Mouse (Mus musculus) midbrain, postnatal 0 days (tissue): ENCODE results near the gene Cntn1. TPM values are rescaled to one million over a fixed set of nuclear protein-coding genes. Genes with fewer than 3 reads are reported as not detected.

Experiments
- ATAC-seq: fragments of 200-750 bp; cut with Nextera tagmentation; 2 replicates; pipeline ENCODE4 v1.8.0; 2017; ENCODE audit warnings: moderate number of reproducible peaks, mild to moderate bottlenecking, moderate TSS enrichment, moderate library complexity; ENCODE audit not compliant: low FRiP score
- DNase-seq: peaks from one replicate; pipeline ENCODE4 v3.0.0-alpha.2; 2015; ENCODE audit warnings: low spot score
- H3K27ac ChIP-seq: fragments of 300-500 bp; sonication (generic); 2 replicates; pipeline ENCODE4 v1.5.1; 2014; ENCODE audit warnings: low read depth, mild to moderate bottlenecking, low read length, mixed read lengths
- H3K27me3 ChIP-seq: fragments of 300-500 bp; sonication (generic); 2 replicates; pipeline ENCODE4 v1.6.1; 2014; ENCODE audit warnings: low read length, control low read depth, mixed read lengths; ENCODE audit not compliant: insufficient read depth
- H3K36me3 ChIP-seq: fragments of 300-500 bp; sonication (generic); 2 replicates; pipeline ENCODE4 v1.6.1; 2014; ENCODE audit warnings: low read length, control low read depth, mixed read lengths; ENCODE audit not compliant: insufficient read depth
- H3K4me1 ChIP-seq: fragments of 300-500 bp; sonication (generic); 2 replicates; pipeline ENCODE4 v1.6.1; 2014; ENCODE audit warnings: mild to moderate bottlenecking, control low read depth, antibody characterized with exemption, low read length, mixed read lengths; ENCODE audit not compliant: insufficient read depth
- H3K4me2 ChIP-seq: fragments of 300-500 bp; sonication (generic); 2 replicates; pipeline ENCODE4 v1.6.1; 2014; ENCODE audit warnings: low read depth, mild to moderate bottlenecking, low read length, mixed read lengths; ENCODE audit not compliant: poor library complexity, severe bottlenecking
- H3K4me3 ChIP-seq: fragments of 300-500 bp; sonication (generic); 2 replicates; pipeline ENCODE4 v1.5.1; 2014; ENCODE audit warnings: low read depth, mild to moderate bottlenecking, low read length, moderate library complexity
- H3K9ac ChIP-seq: fragments of 300-500 bp; sonication (generic); replicated peaks from 2 replicates; pipeline ENCODE4 v1.6.1; 2014; ENCODE audit warnings: mild to moderate bottlenecking, low read length, moderate library complexity, mixed read lengths; ENCODE audit not compliant: poor library complexity, severe bottlenecking
- H3K9me3 ChIP-seq: fragments of 300-500 bp; sonication (generic); 2 replicates; pipeline ENCODE4 v1.6.1; 2016; ENCODE audit warnings: low read length, control low read depth
- CTCF ChIP-seq: IDR thresholded peaks from 2 replicates; pipeline ENCODE4 v1.5.1; 2016; ENCODE audit warnings: antibody characterized with exemption, mild to moderate bottlenecking
- WGBS: fragments of 180-500 bp; shearing (Covaris S2); extraction: QIAGEN DNeasy Blood & Tissue Kit; methylation state at CpG from one replicate; pipeline ENCODE4 v1.1.7; 2014; 5-methylcytosine and 5-hydroxymethylcytosine counted together
- polyA plus RNA-seq: library from polyadenylated mRNA; unstranded; fragments of >200 nt; fragmentation: Nextera tagmentation; extraction: Ambion mirVana; gene quantifications from 2 replicates; pipeline ENCODE4 v1.2.1, GENCODE M21; 2015
- total RNA-seq: library from RNA; depleted of rRNA; stranded (reverse); fragments of >200 nt; gene quantifications from 2 replicates; pipeline ENCODE4 v1.2.3, GENCODE M21; 2014

The Cntn1 gene
- total and polyA plus RNA-seq, 2 experiments from 2014 or later: 153 to 300 TPM

DNA sequence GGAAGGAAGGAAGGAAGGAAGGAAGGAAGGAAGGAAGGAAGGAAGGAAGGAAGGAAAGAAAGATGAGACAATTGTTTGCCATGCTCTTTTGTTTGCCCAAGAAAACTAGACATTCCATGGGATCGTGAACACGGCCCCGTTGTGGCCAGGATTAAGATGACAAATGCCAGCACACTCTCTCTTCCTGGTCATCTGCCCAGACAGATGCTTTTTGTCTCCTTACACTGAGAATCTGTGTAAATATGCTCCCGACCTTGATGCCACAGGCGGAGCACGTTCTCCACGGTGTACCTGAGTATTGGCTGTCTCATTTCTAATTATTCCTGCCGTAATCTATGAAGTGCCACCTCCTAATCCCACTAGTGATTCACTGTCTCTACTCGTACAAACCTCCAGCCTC is 51.0 kb downstream of the Cntn1 start:
- Histone ChIP-seq H3K36me3 (no peaks in the 10 kb centered on the region), H3K9me3 (no peaks in the 10 kb centered on the region), H3K4me3 (no peak overlapping the region), H3K27me3 (no peaks in the 10 kb centered on the region), H3K27ac (no peak overlapping the region), H3K4me2 (no peak overlapping the region), H3K9ac (no peak overlapping the region), H3K4me1 (no peaks in the 10 kb centered on the region)
- DNase-seq (no peak), ATAC-seq (no peak)
- WGBS: 57% methylated on average over 9 of the region's 9 CpGs
- no peak for TF ChIP-seq CTCF

DNA sequence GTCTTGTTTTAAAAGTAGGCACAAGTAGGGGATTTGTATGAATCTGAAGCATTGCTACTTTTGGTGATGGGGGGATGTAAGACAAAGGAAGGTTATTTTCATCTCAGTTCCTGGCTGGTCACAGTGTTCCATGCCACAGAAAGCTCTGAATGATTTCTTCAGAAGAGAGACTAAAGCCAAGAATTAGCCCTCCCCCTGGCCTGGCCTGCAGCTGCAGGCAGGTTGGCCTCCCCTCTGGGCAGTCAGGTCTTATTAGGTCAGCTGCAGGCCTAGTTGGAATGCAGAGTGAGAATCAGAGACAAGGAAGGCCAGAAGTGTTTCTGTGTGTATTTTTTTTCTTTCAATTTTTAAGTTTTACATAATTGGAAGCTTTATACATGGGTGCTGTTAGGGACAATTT is 61.5 kb downstream of the Cntn1 start:
- H3K4me3 ChIP-seq: no peak overlapping the region
- H3K9me3 ChIP-seq: no peaks in the 10 kb centered on the region
- TF ChIP-seq CTCF: no peak
- no peak overlapping the region for H3K27ac ChIP-seq
- H3K27me3 ChIP-seq: no peaks in the 10 kb centered on the region
- no peak overlapping the region for H3K4me2 ChIP-seq
- no peak overlapping the region for H3K9ac ChIP-seq
- no peaks in the 10 kb centered on the region for H3K36me3 ChIP-seq
- H3K4me1 ChIP-seq: no peaks in the 10 kb centered on the region
- no peak for ATAC-seq
- no peak for DNase-seq

DNA sequence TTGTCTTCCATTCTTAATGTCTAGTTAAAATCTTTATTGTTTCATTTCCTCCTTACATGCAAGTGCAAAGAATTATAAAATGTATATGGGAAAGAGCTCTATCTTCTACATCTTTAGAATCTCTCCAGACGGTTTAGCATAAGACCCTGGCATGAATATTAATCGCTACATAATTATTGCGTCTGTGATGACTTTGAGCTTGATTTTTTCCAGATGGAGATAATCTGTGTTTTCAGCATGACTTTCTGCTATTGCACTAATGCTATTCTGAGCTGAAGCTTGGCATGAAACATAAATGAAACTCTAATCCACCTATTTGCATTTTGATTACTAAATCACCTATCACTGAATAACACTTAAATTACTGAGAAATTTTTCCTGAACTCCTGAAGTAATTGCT is 82.0 kb downstream of the Cntn1 start:
- 59% methylated on average over 3 of the region's 3 CpGs for WGBS
- no peaks in the 10 kb centered on the region for H3K27me3 ChIP-seq

DNA sequence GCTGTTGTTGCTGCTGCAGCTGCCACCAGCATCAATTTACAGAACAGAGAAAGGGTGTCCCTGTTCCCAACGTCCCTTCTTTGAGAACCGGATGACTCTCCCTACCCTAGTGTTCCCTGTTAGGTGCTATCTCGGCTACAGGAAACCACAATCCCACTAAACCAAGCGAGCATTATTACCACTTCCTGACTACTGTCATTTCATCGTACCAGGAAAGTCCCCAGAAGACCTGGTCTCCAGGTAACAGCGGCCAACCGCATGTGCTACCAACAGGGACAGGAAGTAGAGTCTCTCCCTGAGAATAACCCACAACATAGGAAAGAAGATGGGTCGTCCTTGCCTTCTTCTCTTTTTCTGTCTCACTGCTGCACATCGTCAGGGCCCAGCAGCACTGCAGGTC is 83.3 kb downstream of the Cntn1 start:
- H3K4me1 ChIP-seq: no peaks in the 10 kb centered on the region
- ATAC-seq: no peak
- 81% methylated on average over 9 of the region's 9 CpGs for WGBS

More for the DNA sequence above, 82.0 kb downstream of the Cntn1 start:
- Histone ChIP-seq H3K9me3 (no peaks in the 10 kb centered on the region), H3K4me3 (no peak overlapping the region), H3K4me2 (no peak overlapping the region), H3K27ac (no peak overlapping the region), H3K9ac (no peak overlapping the region), H3K36me3 (no peaks in the 10 kb centered on the region), H3K4me1 (no peaks in the 10 kb centered on the region)
- ATAC-seq (no peak), DNase-seq (no peak)
- no peak for TF ChIP-seq CTCF

DNA sequence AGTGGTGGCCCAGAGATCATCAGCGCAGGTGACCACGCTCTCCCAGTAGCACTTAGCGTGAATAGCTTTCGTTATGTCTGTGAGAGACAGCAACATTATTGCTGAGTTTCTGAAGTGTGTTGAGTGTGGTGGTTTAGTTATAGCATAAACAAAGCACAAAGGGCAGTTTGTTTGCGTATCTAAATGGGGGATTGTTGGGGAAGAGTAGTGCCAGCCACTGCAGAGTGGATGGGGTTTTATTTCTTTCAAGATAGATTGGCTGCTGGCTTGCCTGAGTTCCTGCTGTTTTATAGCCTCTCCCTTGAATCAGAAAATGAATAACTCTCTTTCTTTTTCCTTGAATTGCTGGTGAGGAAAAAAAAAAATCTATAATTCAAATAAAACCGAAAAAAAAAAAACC is 86.1 kb downstream of the Cntn1 start:
- no peaks in the 10 kb centered on the region for H3K27me3 ChIP-seq
- WGBS: 74% methylated on average over 6 of the region's 6 CpGs
- H3K4me2 ChIP-seq: no peak overlapping the region
- no peak overlapping the region for H3K9ac ChIP-seq
- no peaks in the 10 kb centered on the region for H3K36me3 ChIP-seq
- peaks cover 3% of the 10 kb centered on the region; the same call in 1 of the 2 replicates for H3K4me1 ChIP-seq
- DNase-seq (peak; percentile 49), ATAC-seq (no peak)
- no peak overlapping the region for H3K4me3 ChIP-seq
- TF ChIP-seq CTCF: no peak
- no peaks in the 10 kb centered on the region for H3K9me3 ChIP-seq
- H3K27ac ChIP-seq: no peak overlapping the region

More for the DNA sequence above, 83.3 kb downstream of the Cntn1 start:
- Histone ChIP-seq H3K4me3 (no peak overlapping the region), H3K36me3 (no peaks in the 10 kb centered on the region), H3K9ac (no peak overlapping the region), H3K27ac (no peak overlapping the region), H3K27me3 (no peaks in the 10 kb centered on the region), H3K4me2 (no peak overlapping the region), H3K9me3 (no peaks in the 10 kb centered on the region)
- no peak for DNase-seq
- no peak for TF ChIP-seq CTCF

DNA sequence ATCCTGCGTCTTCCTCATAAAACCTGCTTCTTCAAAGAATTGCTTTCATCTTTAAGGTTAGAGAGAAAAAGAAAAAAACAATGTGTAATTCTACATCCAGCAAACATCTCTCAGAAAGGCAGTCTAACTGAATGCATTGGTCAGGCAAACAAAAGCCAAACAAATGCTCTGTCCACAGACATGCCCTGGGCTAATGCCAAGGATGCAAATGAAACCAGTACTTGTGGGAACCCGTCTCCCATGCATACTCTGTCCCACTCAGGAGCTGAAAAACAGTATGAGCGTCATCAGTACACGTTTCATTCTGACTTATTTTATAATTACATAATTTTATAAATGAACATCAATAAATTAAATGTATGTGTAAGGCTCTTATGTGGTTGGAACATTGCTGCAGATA is 91.0 kb downstream of the Cntn1 start:
- Histone ChIP-seq H3K4me3 (no peak overlapping the region), H3K9ac (no peak overlapping the region), H3K36me3 (no peaks in the 10 kb centered on the region), H3K4me1 (peaks cover 3% of the 10 kb centered on the region; the same call in 1 of the 2 replicates), H3K27me3 (no peaks in the 10 kb centered on the region), H3K27ac (no peak overlapping the region), H3K4me2 (no peak overlapping the region), H3K9me3 (no peaks in the 10 kb centered on the region)
- DNase-seq (peak; percentile 44), ATAC-seq (no peak)
- no peak for TF ChIP-seq CTCF
- WGBS: 56% methylated on average over 4 of the region's 4 CpGs

DNA sequence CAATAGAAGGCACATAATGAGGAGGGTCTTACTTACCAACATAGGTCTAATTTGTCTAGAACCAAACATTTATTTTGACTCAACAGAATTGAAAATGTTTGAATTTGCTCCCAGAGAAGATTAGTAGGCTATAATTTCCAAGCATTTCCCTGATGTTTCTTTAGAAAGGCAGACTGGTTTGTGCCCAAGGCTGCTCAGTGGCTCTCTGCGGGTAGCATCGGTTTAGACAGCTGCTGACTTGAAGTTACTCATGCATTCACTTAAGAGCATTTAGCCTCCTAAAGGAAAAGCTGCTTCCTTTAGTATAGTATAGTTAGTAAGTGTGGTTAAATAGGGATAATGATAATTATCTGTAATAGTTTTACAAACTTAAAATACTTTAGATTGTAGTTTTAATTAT is 104.0 kb downstream of the Cntn1 start:
- no peak for ATAC-seq
- peak; percentile 44 for DNase-seq
- no peaks in the 10 kb centered on the region for H3K36me3 ChIP-seq

More for the DNA sequence above, 104.0 kb downstream of the Cntn1 start:
- TF ChIP-seq CTCF: no peak
- Histone ChIP-seq H3K27ac (no peak overlapping the region), H3K27me3 (no peaks in the 10 kb centered on the region), H3K9me3 (no peaks in the 10 kb centered on the region), H3K4me3 (no peak overlapping the region), H3K4me1 (no peaks in the 10 kb centered on the region), H3K9ac (no peak overlapping the region), H3K4me2 (no peak overlapping the region)
- 26% methylated on average over 2 of the region's 2 CpGs for WGBS
